Mouse (Mus musculus) intestine, embryonic 16.5 days (tissue): ENCODE results near the gene Ttc7b. TPM values are rescaled to one million over a fixed set of nuclear protein-coding genes. Genes with fewer than 3 reads are reported as not detected.

Source experiments
- ATAC-seq: fragments of 200-750 bp; cut with Nextera tagmentation; 2 replicates; pipeline ENCODE4 v1.8.0; 2017; ENCODE audit warnings: moderate TSS enrichment, moderate library complexity
- H3K27ac ChIP-seq: fragments of 300-500 bp; sonication (generic); 2 replicates; pipeline ENCODE4 v1.5.1; 2014; ENCODE audit warnings: mild to moderate bottlenecking, low read length
- H3K27me3 ChIP-seq: fragments of 300-500 bp; sonication (generic); replicated peaks from 2 replicates; pipeline ENCODE4 v1.6.1; 2014; ENCODE audit warnings: low read length, control low read depth, mixed read lengths; ENCODE audit not compliant: control insufficient read depth, insufficient read depth
- H3K36me3 ChIP-seq: fragments of 300-500 bp; sonication (generic); 2 replicates; pipeline ENCODE4 v1.6.1; 2014; ENCODE audit warnings: low read length, control low read depth; ENCODE audit not compliant: control insufficient read depth, insufficient read depth
- H3K4me1 ChIP-seq: fragments of 300-500 bp; sonication (generic); 2 replicates; pipeline ENCODE4 v1.6.1; 2014; ENCODE audit warnings: low read length, control low read depth, mixed read lengths; ENCODE audit not compliant: control insufficient read depth, insufficient read depth
- H3K4me2 ChIP-seq: fragments of 300-500 bp; sonication (generic); 2 replicates; pipeline ENCODE4 v1.6.1; 2014; ENCODE audit warnings: low read depth, low read length, control low read depth
- H3K4me3 ChIP-seq: fragments of 300-500 bp; sonication (generic); 2 replicates; pipeline ENCODE4 v1.5.1; 2014; ENCODE audit warnings: mild to moderate bottlenecking, low read length
- H3K9ac ChIP-seq: fragments of 300-500 bp; sonication (generic); 2 replicates; pipeline ENCODE4 v1.6.1; 2014; ENCODE audit warnings: low read depth, low read length
- H3K9me3 ChIP-seq: fragments of 300-500 bp; sonication (generic); 2 replicates; pipeline ENCODE4 v1.6.1; 2016; ENCODE audit warnings: low read length, control low read depth; ENCODE audit not compliant: control insufficient read depth
- WGBS: fragments of 180-500 bp; shearing (Covaris S2); extraction: QIAGEN DNeasy Blood & Tissue Kit; methylation state at CpG from one replicate; pipeline ENCODE4 v1.1.7; 2014; 5-methylcytosine and 5-hydroxymethylcytosine counted together
- polyA plus RNA-seq: library from polyadenylated mRNA; unstranded; fragments of >200 nt; fragmentation: Nextera tagmentation; extraction: Ambion mirVana; gene quantifications from 2 replicates; pipeline ENCODE4 v1.2.1, GENCODE M21; 2015

The Ttc7b gene
- polyA plus RNA-seq, 1 experiment from 2014 or later: 2.4 TPM

DNA sequence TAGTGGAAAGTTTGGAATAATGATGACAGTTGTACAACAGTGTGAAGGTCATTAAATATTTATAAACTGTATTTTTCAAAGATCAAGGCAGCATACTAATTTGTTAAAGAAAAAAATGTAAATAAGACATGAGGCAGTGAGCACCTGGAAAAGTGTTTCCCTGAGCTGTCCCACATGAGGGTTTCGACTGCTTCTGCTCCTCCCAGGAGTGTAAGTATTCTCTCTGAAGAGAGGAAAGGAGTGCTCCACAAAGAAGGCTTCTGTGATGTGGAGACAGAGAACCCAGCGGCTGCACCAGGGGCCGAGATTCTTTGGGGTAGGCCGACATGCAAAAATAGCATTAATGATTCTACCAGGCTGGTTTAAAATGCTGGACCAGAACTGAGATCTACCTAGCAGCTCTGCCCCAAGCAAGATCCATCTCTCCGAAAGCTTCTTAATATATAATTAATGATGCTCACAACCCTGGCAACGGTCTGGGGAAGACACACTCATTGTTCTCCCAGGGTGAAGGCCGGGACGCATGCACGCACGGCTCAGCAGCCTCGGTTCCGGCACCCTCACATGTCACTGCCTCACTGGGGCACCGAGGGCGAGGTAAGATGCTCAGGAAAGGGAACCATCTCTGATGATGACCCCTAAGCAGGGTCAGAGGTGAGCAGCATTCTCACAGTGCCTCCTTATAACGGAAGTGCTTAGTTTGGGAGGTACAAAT lies 123.0 kb downstream of the Ttc7b start:
- Histone ChIP-seq H3K27ac (no peak overlapping the region), H3K4me2 (no peak overlapping the region), H3K4me3 (no peak overlapping the region), H3K9me3 (no peaks in the 10 kb centered on the region), H3K27me3 (no peaks in the 10 kb centered on the region), H3K4me1 (peaks cover 9% of the 10 kb centered on the region), H3K9ac (no peak overlapping the region), H3K36me3 (no peaks in the 10 kb centered on the region)
- WGBS: 77% methylated on average over 15 of the region's 15 CpGs
- ATAC-seq: no peak

DNA sequence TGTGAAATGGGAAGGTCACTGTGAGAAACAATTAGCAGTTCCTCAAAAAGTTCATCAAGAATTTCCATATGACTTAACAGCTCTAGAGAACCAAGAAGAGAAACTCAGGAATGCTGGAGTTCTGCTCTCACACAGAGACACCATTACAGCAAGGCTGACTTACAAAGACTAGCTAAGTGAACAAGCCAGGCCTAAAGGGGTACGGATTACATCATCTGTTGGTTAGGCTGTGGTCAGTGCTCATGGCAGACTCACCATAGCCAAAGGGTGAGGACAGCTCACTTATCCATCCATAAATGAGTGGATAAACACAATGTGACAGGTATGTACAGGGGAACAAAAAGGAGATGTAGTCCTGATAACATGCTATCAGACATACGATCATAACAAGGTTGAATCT lies 123.8 kb downstream of the Ttc7b start:
- WGBS: 88% methylated on average over 2 of the region's 2 CpGs
- H3K27me3 ChIP-seq: no peaks in the 10 kb centered on the region
- H3K36me3 ChIP-seq: no peaks in the 10 kb centered on the region
- H3K9me3 ChIP-seq: no peaks in the 10 kb centered on the region
- no peak for ATAC-seq
- no peak overlapping the region for H3K4me2 ChIP-seq
- no peak overlapping the region for H3K9ac ChIP-seq
- no peak overlapping the region for H3K27ac ChIP-seq
- H3K4me3 ChIP-seq: no peak overlapping the region
- peaks cover 9% of the 10 kb centered on the region for H3K4me1 ChIP-seq

DNA sequence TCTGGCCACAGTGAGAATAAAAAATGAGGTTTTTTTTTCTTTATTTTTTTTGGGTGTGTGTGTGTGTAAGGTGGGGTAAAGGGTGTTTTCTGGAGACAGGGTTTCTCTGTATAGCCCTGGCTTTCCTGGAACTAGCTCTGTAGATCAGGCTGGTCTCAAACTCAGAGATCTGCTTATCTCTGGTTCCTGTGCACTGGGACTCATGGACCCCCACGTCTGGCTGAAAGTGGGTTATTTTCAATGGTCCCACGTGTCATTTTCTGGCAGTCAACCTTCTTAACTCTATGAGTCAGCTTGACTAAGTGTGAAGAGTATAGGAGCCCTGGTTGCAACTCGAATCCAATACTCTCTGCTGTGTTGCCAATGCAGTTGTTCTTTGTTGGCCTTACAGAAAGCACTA lies 127.1 kb downstream of the Ttc7b start:
- Histone ChIP-seq H3K27ac (no peak overlapping the region), H3K4me1 (0 out of 2 replicates have a peak, but pooled peaks cover under 1% of the 10 kb centered on the region), H3K4me2 (no peak overlapping the region), H3K36me3 (no peaks in the 10 kb centered on the region), H3K9ac (no peak overlapping the region), H3K27me3 (no peaks in the 10 kb centered on the region), H3K9me3 (no peaks in the 10 kb centered on the region), H3K4me3 (no peak overlapping the region)
- no peak for ATAC-seq
- 77% methylated on average over 3 of the region's 3 CpGs for WGBS

DNA sequence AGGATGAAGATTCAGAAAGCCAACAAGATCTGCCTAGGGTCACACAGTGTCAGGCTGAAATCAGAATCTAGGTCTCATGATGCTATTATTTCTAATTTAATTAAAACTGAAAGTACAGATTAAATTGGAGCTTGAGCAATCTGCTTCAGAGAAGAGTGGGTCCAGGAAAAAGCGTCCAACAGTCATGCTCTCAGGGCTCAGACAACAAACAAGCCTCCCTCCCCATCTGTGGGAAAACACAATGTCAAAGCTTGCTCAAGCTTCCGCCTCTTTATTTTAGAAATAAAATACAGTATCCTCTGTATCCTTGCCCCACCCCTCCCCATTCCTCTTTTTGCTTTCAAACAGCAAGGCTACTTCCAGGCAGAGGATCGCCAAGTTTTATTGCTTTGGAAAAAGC lies 127.5 kb downstream of the Ttc7b start:
- no peaks in the 10 kb centered on the region for H3K9me3 ChIP-seq
- WGBS: 73% methylated on average over 3 of the region's 3 CpGs
- no peak for ATAC-seq
- H3K36me3 ChIP-seq: no peaks in the 10 kb centered on the region
- H3K27me3 ChIP-seq: no peaks in the 10 kb centered on the region
- no peak overlapping the region for H3K4me3 ChIP-seq
- H3K4me1 ChIP-seq: no peaks in the 10 kb centered on the region
- H3K4me2 ChIP-seq: no peak overlapping the region
- H3K9ac ChIP-seq: no peak overlapping the region
- no peak overlapping the region for H3K27ac ChIP-seq

DNA sequence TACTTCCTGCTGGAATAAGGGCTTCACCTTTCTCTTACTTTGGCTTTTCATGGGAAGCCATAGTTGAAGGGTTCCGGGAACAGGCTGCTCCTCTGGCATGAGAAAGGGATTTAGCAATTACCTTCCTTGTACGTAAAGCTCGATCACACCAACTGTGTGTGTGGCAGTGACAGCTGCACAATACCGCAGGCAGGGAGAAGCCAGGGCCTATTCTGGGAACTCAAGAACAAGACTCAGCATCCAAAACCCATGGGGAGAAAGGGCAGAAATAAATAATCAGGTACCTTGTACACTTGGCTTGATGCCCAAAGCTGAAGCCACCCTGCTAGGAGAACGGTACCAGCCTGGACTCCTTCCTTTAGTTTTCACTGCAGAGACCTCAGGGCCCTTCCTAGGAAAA lies 128.2 kb downstream of the Ttc7b start:
- H3K4me1 ChIP-seq: no peaks in the 10 kb centered on the region
- no peaks in the 10 kb centered on the region for H3K9me3 ChIP-seq
- no peak for ATAC-seq
- H3K27me3 ChIP-seq: no peaks in the 10 kb centered on the region
- H3K4me2 ChIP-seq: no peak overlapping the region
- 75% methylated on average over 5 of the region's 5 CpGs for WGBS
- no peak overlapping the region for H3K4me3 ChIP-seq
- no peaks in the 10 kb centered on the region for H3K36me3 ChIP-seq
- H3K27ac ChIP-seq: no peak overlapping the region
- no peak overlapping the region for H3K9ac ChIP-seq

DNA sequence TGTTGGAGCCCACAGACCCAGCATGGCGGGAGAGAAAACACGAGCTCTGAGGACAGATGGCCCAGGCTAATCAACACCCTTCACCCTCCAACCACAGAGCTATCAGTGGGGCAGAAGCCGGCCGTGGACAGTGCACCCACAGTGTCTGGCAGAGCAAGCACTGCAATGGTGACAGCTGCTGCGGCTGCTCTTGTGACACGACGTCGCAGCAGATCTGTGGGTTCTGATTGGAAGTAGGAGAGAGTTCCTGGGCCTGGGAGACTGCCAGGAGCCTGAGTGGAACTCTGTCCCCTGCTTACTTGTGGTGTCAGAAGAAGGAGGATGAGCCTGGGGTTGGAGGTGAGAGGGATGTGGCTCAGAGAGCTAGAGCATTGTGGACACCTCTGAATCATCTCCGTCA lies 128.7 kb downstream of the Ttc7b start:
- Histone ChIP-seq H3K36me3 (no peaks in the 10 kb centered on the region), H3K4me3 (no peak overlapping the region), H3K4me1 (no peaks in the 10 kb centered on the region), H3K9ac (no peak overlapping the region), H3K27me3 (no peaks in the 10 kb centered on the region), H3K9me3 (no peaks in the 10 kb centered on the region), H3K27ac (no peak overlapping the region), H3K4me2 (no peak overlapping the region)
- no peak for ATAC-seq
- WGBS: 84% methylated on average over 9 of the region's 9 CpGs

DNA sequence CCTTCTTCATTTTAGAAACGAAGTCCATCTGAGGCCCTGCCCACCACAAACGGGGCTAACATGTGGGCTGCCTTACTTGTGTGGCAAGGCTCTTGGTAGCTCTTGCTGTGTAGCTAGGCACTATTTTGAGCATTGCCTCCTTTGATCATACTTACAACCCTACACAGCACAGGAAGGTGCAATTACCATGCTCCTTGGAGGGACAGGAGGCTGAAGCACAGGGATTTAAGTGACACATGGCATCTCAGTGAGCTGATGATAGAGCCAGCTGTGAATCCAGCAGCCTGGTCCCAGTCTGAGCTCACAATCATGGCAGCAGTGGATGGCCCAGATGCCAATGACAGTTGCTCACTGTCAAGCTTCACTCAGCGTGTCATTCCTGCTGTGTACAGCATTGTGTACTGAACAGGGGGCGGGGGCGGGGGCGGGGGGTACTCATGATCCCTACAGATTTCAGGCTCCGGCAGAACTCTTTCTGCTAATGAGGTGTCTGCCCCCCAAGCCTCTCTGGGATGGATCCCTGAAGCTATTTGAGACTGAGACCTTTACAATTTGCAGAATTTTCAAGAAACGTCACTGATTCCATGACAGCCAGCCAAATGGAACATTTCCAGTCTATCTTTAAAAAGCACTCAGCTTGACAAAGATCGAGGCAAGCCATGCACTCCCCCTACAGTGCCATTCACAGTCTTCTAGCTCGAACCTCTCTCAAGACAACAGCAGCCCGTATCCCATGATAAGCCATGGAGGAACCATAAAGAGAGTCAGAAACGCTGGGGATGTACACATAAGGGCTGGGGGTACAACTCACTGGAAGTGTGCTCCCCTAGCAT lies 130.5 kb downstream of the Ttc7b start:
- H3K36me3 ChIP-seq: no peaks in the 10 kb centered on the region
- no peak overlapping the region for H3K27ac ChIP-seq
- no peak overlapping the region for H3K4me2 ChIP-seq
- WGBS: 86% methylated on average over 12 of the region's 12 CpGs
- no peaks in the 10 kb centered on the region for H3K4me1 ChIP-seq
- H3K4me3 ChIP-seq: no peak overlapping the region
- H3K9me3 ChIP-seq: no peaks in the 10 kb centered on the region
- no peak for ATAC-seq
- H3K27me3 ChIP-seq: no peaks in the 10 kb centered on the region
- no peak overlapping the region for H3K9ac ChIP-seq

DNA sequence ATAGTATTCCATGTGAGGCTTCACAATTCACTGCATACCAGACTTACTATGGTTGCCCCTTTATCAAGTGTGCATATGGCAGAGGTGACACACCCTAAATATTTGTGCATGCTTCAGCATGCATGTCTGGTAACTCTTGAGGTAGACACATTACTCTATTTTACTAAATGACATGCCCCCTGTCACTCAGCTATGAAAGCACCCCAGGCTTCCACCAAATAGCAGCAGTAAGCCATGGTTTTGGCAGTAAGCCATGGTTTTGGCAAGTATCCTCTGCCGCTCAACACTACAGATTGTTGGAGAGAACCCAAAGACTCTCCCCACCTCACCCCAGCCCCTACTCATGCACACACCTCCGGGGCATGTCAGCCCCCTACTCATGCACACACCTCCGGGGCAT lies 134.4 kb downstream of the Ttc7b start:
- H3K4me2 ChIP-seq: no peak overlapping the region
- H3K27ac ChIP-seq: no peak overlapping the region
- H3K4me3 ChIP-seq: no peak overlapping the region
- 63% methylated on average over 3 of the region's 3 CpGs for WGBS
- H3K9ac ChIP-seq: no peak overlapping the region
- no peaks in the 10 kb centered on the region for H3K36me3 ChIP-seq
- ATAC-seq: no peak
- H3K4me1 ChIP-seq: no peaks in the 10 kb centered on the region
- H3K9me3 ChIP-seq: no peaks in the 10 kb centered on the region
- H3K27me3 ChIP-seq: no peaks in the 10 kb centered on the region

DNA sequence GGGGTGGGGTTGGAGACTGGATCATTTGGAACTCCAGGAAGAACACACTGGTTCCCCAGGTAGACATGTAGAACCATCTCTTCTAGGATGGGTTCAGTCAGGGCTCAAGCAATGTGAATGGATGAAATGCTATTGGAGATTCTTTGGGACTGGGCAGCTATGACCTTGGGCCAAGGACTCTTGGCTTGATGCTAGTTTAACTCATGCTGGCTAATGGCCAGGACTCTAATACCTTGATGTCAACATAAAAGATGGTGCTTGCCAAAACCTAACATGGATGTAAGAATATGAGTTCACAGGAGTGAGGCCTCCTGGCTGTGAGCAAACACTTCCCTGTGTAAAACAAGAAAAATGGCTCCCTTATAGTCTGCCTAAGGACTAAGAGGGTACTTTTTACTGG lies 138.1 kb downstream of the Ttc7b start:
- H3K4me2 ChIP-seq: no peak overlapping the region
- ATAC-seq: no peak
- no peaks in the 10 kb centered on the region for H3K27me3 ChIP-seq
- no peaks in the 10 kb centered on the region for H3K9me3 ChIP-seq
- no peak overlapping the region for H3K9ac ChIP-seq
- H3K4me1 ChIP-seq: no peaks in the 10 kb centered on the region
- no peak overlapping the region for H3K4me3 ChIP-seq
- no peak overlapping the region for H3K27ac ChIP-seq
- no peaks in the 10 kb centered on the region for H3K36me3 ChIP-seq
